In the genomic region with DNA sequence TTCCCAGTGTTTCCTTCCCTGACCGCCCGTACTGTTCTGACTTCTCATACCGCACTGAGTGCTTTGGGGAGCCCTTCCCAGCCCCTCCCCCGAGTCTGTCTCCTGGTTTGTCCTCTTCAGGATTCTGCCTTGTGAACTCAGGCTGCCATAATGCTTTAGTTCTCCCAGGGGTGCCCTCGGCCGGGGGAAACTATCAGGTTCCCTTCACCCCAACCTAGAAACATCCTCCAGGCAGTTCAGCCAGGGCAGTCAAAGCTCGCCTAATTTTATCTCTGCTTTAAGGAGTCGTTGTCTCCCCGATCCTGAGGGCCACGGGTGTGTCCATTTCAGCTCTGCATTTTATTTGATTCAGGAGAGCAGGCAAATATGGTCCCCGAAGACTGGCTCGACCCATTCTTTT, we compare ENCODE assay signal across 27 mouse cellular contexts.
"Had no signal": no experiment of that assay in that cellular context is flagged by ENCODE, and none has a peak within 500 bp of the region (broad histone marks: within the 10 kb centered on the region; RNA-seq: fewer than 3 reads in every experiment).

No protein-coding gene starts in this region.

- ATAC-seq: hindbrain, postnatal 0 days; intestine, embryonic 16.5 days; liver, embryonic 12.5 days had no signal

- H3K27ac ChIP-seq: gastrocnemius, adult 2 months; heart, embryonic 13.5 days; heart, embryonic 15.5 days; hindbrain, embryonic 13.5 days; hindbrain, embryonic 15.5 days; hindbrain, postnatal 0 days; kidney, embryonic 15.5 days; kidney, postnatal 0 days; limb, embryonic 13.5 days; limb, embryonic 15.5 days; liver, embryonic 12.5 days; liver, embryonic 14.5 days had no signal

- H3K9ac ChIP-seq: heart, embryonic 13.5 days; heart, embryonic 15.5 days; hindbrain, embryonic 13.5 days; hindbrain, embryonic 15.5 days; kidney, embryonic 15.5 days; limb, embryonic 13.5 days; limb, embryonic 15.5 days; liver, embryonic 12.5 days; liver, embryonic 14.5 days had no signal

- H3K9me3 ChIP-seq: heart, embryonic 13.5 days; heart, embryonic 15.5 days; hindbrain, embryonic 13.5 days; hindbrain, embryonic 15.5 days; kidney, embryonic 15.5 days; limb, embryonic 13.5 days; limb, embryonic 15.5 days; liver, embryonic 12.5 days had no signal

- H3K4me3 ChIP-seq: gastrocnemius, adult 2 months; heart, embryonic 13.5 days; heart, embryonic 15.5 days; hindbrain, embryonic 13.5 days; hindbrain, embryonic 15.5 days; kidney, embryonic 15.5 days; limb, embryonic 13.5 days; limb, embryonic 15.5 days; liver, embryonic 12.5 days had no signal

- H3K27me3 ChIP-seq: heart, embryonic 13.5 days; heart, embryonic 15.5 days; hindbrain, embryonic 13.5 days; hindbrain, embryonic 15.5 days; kidney, embryonic 15.5 days; limb, embryonic 13.5 days; limb, embryonic 15.5 days; liver, embryonic 12.5 days had no signal

- H3K4me1 ChIP-seq: heart, embryonic 13.5 days; heart, embryonic 15.5 days; hindbrain, embryonic 15.5 days; kidney, embryonic 15.5 days; limb, embryonic 13.5 days; liver, embryonic 12.5 days had no signal

- H3K4me2 ChIP-seq: heart, embryonic 11.5 days; heart, embryonic 13.5 days; heart, embryonic 15.5 days; hindbrain, embryonic 13.5 days; hindbrain, embryonic 15.5 days; kidney, embryonic 15.5 days; limb, embryonic 13.5 days; limb, embryonic 15.5 days; liver, embryonic 12.5 days had no signal

- DNase-seq: gastrocnemius, adult 2 months; gastrocnemius, postnatal 10 days; gastrocnemius, postnatal 36 days; heart, adult 18-20 months; heart, postnatal 14 days; heart, postnatal 36 days; kidney, adult 11 months; kidney, adult 2 months; kidney, adult 9 months; kidney, postnatal 14 days; kidney, postnatal 36 days; layer of hippocampus, adult 9-11 months; layer of hippocampus, postnatal 36 days; left cerebral cortex, postnatal 4 days had no signal
